Mouse (Mus musculus): ENCODE data around the gene Sephs2.

- peak; percentile 75 for TF ChIP-seq CTCF (IDR thresholded peaks at IDR 0.05; ENCODE audit: insufficient read depth, low read length)
- no peak for TF ChIP-seq POLR2A (IDR thresholded peaks at IDR 0.05; ENCODE audit: borderline replicate concordance, extremely low read depth, low read depth, low read length)
Observed at GRCm38 (mm10) chr7:127278311-127278710, 4.5 kb upstream of the Sephs2 start.

Data from lung, adult 2 months (tissue).